Mouse (Mus musculus) heart, postnatal 0 days (tissue): Measurements from ENCODE around the gene Zfp189.

ENCODE experiments used
- CTCF ChIP-seq: IDR thresholded peaks from 2 replicates; pipeline ENCODE4 v1.5.1; 2016; ENCODE audit warnings: antibody characterized with exemption, control low read depth, low read depth
- EP300 ChIP-seq: IDR thresholded peaks from 2 replicates; pipeline ENCODE4 v1.6.1; 2016; ENCODE audit warnings: antibody characterized with exemption, low read depth

DNA sequence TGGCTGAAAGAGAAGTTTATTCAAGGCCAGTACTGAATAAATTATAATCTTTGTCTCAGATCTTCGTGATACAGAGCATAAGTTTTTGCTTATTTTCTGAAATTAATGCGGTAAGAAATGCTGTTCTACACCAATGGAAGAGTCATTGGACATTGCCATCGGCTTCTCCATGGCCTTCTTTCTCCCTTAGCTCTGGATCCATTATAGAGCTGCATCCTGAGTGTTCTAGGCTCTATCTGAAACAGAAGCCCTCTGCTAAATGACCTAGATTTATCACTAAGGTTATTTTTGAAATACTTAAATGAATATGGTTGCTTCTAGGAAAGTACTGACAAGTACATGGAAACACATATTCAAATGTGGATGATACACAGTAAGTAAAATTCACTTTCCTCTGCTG lies 14.1 kb downstream of the Zfp189 start:
- TF ChIP-seq CTCF = no peak
- TF ChIP-seq EP300 = no peak
